Mouse (Mus musculus) R1 (cell line): Measurements from ENCODE around the gene Ccdc177.

Experiments used
- DNase-seq: peaks from one replicate; pipeline ENCODE4 v3.0.0-alpha.2; 2018; ENCODE audit warnings: low read depth, low spot score

Ccdc177 gene

DNA sequence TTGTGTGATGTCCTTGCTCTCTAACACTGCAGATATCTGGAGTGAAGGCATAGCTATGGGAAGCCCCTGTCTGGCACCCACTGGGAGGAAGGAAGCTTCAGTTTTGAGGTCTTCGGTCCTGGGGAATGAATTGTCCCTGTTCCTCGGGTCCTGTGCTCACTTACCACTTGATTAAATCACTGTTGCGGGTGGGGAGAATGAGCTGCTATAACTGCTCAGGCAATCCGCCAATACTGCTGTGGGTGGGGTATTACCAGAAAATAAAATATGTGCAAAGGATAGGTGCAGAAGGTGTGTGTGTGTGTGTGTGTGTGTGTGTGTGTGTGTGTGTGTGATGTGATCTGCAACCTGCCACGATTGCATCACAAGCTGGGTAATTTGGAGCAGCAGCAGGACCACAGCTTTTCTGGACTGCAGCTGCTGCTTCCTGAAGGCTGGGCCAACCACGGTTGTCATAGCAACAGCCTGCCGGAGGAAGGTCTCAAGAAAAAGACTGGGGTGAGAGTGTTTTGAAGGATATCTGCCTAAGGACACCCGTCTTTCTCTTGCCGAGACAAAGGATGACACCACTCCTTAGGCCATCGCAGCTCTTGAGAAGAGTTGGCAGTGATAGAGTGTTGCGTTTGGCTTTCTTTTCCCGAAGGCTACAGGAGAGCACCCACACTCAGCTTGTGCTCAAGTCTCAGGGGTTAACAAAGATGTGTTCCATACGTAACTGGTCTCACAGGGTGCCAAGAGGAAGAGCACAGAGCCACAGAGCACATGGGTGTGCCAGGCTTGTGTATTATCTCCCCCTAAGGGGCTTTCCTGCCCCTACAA, 23.8 kb downstream of the Ccdc177 start:
- peak; percentile 83 for DNase-seq

DNA sequence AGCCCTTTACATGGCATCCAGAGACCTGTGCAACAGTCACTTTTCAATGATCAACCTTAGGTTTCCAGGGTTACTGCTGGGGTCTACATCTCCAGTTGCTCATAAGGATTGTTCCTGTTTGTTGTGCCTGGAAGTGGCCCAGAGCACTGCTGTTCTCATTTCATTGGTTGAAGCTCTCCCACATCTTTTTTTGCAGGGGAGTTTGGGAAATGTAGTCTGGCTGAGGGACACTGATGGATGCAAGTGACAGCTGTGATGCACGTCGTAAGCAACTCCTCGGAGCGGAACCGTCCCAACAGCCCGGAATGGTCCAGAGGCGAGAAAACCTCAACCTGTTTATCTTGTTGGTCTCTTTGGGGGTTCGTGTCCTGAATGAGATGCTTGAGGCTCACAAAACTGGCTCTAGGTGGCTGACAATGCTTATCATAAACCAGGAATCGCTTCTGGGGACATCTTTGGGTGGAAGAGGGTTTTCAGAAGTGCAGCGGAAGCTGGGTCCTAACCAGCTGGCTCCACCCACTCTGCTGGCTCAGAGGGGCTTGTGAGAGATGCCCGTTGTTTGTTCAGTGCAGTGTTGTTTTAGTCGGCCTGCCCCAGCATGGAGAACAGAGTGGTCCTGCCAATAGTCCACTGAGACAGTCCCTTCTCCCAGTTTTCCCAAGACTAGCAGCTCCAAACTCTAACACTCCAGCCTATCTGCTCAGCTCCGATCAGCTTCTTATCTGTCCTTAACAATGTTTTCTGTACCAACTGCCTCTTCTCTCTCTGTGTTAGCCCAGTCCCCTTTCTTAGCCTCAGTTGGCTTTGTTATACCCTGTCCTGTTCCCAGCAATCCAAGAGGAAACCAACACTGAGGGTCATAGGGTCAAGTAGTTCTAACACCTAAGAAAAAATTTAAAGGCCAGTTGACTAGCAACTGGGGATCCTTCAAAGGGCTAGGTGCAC, 25.7 kb downstream of the Ccdc177 start:
- DNase-seq: no peak

DNA sequence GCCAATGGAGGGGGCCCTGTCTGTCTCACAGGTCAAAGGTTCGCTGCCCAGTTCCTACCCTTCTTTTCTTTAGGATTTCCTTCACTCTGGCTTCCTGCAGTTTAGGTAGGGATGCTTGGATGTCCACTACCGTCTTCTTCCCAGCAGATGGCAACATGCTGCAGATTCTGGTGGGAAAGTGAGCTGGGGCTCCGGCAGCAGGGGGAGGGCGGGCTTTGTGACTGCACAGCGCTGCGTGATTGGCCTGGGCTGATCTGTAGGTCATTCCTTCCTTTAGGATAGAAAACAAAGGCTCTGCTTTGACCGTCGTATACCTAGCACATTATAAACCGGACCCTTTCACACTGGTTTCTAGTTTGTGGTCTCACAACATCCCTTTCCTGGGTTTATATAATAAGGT, 29.9 kb downstream of the Ccdc177 start:
- DNase-seq: peak; percentile 91

DNA sequence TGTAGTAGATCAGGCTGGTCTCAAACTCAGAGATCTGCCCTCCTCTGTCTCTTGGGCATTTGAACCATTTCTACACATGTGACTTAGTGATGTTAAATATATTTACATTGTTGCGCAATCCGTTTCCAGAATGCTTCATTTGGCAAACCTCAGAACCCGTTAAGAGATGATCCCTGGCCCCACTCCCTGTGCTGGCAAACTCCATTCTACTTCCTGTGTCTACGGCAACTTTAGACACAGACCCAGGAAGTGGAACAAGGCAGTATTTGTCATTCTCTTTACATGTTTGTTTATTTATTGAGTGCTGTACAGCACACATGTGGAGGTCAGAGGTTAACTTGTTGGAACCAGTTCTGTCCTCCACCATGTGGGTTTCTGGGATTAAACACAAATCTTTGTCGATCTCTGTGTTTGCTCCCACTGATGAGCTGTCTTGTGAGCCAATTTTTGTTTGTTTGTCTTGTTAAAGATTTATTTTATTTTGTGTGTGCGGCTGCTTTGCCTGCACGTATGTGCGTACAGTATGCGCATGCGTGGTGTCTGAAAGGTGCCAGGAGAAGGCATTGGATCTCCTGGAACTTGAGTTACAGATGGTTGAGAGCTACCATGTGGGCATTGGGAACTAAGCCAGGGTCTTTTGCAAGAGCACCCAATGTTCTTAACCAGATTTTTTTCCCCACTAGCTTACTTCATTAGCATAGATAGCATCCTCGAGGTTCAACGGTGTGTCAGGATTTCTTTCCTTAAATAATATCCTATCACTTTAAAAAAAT, 30.5 kb downstream of the Ccdc177 start:
- DNase-seq: no peak

DNA sequence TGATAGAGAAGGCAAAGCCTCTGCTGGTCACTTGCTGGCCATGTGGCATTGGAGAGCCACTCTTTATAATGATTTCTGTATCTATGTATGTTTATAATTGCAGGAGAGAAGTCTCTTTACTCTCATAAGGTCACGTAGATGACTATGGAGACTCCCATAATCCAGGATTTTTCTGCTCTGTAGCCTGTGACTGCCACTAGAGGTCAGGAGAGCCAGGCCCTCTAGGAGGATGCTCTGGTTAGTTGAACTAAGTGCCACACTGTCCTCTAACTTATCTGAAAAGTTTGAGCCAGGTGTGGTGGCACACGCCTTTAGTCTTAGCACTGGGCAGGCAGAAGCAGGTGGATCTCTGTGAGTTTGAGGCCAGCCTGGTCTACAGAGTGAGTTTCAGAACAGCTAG, 31.7 kb downstream of the Ccdc177 start:
- peak; percentile 32 for DNase-seq

DNA sequence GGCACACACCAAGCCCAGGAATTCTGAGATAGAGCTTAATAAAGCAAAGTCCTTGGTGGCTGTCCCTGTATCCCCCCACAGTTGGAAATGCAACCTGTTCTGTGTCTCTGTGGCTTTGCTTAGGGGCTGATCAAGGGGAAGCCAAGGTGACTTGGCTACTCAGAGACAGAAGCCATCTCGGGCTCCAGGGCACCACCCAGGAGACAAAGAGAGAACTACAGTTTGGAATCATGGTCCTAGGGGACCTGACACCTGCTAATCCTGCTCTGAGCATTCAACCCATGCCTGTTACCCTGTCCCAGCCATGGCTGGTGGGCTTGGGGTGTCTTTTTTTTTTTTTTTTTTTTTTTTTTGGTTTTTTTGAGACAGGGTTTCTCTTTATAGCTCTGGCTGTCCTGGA, 32.3 kb downstream of the Ccdc177 start:
- peak; percentile 27 for DNase-seq

DNA sequence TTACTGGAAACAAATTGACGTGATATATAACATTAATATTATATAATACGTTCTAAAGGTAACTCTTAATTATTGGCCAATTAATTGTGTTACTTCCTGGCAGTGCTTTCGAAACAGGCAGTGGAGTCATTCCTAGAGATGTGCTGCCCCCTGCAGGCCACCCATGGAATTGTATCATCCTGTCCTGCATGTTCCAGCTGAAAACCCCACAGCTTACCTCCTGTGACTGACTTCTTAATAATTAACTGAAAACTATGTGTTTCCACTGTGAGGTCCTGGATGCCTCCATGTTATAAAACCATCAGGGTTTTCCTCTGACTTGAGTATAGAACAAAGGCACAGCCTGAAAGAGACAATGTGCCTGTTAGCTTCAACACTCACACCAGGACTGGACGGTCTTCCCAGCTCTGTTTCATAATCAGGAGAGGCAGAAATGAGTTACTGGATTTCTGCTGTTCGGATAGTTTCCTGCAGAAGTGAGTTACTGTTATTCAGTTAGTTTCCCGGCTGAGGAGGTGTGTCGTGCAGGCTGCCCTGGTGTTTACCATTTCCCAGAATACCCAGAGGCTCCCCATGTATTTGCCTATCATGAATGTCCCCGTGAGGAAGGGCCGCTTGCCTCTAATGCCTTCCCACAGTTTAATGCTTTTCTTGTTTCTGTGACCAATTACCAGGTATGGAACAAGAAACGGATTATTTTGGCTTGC, 35.5 kb downstream of the Ccdc177 start:
- DNase-seq: peak; percentile 64

DNA sequence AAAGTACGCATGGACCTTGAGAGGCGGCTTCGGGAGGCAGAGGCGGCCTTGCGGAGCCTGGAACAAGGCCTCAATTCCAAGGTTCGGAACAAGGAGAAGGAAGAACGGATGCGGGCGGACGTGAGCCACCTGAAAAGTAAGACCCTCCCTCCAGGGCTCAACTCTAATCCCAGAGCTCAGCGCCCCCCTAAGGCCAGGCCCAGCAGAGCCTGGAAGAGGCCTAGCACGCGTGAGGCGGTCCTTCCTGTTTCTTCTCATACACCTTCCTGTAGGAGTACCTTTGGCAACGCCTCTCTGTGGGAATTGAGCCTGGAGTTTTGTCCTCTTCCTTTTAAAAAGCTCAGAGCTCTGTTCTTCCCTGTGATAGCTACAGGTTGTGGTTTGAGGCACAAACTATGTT, 39.0 kb downstream of the Ccdc177 start:
- peak; percentile 91 for DNase-seq

DNA sequence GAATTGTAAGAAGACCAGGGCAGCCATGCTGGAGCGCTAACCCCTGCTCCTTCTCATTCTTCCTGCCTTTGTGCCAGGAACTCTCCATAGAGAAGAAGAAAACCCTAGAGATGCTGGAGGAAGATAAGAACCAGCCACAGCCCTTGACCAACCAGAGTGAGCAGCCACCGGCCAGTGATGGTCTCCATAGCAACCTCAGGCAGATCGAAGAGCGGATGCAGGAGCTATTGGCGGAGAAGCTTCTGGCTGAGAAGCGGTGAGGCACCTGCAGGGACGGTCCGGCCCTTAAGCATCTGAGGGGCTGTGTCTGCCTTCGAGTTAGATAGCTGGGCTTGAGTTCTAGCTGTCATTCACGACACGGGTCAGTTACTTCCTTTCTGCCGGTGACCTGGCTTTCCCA, 40.0 kb downstream of the Ccdc177 start:
- DNase-seq: peak; percentile 66

DNA sequence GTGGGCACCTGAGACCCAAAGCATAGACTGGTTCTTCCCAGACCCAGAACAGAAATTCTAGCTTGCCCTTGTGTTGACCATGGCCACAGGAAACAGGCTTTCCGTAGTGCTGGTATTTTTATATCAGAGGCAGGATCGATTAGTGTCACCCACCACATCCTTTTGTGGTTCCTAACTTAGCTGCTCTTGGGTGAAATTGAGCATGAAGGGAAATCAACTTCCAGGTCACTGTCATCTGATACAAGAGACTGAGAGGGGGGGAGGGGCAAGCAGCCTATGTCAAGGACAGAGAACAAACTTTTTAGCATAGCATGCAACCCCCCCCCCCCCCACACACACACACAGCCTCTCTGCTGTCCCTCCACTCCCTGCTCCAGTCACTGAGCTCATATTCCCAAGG, 41.3 kb downstream of the Ccdc177 start:
- no peak for DNase-seq

DNA sequence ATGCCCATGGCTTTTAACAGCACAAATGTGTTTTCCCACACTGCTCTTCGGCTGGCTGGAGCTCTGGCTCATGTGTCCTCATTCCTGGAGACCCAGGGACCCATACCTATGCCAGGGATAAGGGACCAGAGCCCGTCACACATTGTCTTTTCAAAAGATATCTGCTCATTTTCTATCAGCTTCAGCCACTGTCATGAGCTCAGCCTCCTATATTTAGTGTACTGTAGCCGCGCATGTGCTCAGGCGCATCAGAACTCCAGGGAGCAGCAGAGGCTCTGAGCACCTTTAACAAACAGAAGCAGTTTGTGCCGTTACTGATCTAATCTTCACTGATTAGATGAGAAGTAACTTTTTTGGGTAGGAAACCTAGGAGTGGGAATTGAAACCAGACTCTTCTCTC, 44.6 kb downstream of the Ccdc177 start:
- DNase-seq: no peak

DNA sequence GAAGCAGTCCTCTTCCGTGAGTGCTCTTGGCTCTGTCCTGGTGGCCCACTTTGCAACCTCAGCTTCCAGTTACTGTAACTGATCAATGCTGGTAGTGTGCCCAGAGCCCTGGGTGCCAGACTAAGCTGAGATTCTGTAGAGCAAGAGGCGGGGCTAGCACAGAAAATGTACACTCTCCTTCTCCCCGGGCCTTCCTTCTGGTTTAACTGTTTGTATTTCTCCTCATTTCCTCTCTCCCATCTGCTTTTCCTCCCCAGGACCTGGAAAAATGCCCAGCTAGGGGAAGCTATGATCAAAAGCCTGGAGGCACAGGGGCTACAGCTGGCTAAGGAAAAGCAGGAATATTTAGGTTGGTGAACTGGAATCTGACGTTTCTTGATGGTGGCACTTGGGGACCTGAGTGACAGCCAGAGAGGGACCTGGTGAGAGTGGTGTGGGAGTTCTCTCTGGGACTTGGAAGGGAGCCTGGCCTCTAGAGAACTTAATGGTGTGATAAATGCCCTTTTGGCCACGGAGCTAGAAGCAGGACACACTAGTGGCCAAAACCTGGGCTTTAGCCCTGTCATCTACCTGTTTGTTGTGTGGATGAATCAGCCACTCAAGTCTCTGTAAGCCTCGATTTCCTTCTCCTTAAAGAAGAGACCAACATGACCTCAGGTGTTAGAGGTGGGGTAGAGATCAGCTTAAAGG, 53.4 kb downstream of the Ccdc177 start:
- no peak for DNase-seq

DNA sequence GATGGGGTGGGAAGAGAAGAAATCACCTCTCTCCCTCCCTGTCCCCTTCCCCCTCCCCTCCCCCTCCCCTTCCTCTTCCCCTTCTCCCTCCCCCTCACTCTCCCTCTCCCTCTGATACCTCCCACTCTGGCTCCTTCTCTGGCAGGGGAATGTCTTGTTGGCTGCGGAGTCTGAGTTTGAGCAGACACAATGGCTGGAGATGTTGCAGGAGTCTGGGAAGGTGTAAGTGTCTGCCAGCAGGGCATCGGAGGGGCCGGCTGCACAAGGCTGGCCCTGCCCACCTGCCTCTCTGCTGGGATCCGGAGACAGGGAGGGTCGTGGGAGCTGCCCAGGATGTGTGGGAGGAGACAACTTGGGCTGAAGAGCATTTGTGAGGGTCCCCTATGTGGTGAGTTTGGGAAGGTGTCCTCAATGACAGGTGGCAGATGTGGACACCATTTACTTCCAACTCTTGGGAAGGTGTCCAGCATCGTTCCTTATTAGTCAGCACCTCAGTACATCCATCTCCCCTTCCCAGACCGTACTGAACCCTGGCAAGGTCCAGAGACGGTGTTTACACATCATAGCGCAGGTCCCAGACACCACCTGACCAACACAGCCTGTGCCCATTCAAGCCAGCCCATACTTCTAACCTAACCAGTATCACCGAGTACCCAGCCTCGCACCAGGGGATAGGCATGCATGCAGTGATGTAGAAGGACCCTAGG, 54.1 kb downstream of the Ccdc177 start:
- DNase-seq: no peak
